Mouse (Mus musculus) neutrophil, adult 83 days (primary cell): ENCODE measurements around the gene Atp2a1. TPM values are rescaled to one million over a fixed set of nuclear protein-coding genes. Genes with fewer than 3 reads are reported as not detected.

Experiments used
- total RNA-seq, 2 experiments: library from RNA; stranded (reverse); gene quantifications; one replicate each; pipeline ENCODE4 v1.2.4; 2023

The Atp2a1 gene
- total RNA-seq, result 1 to 10 TPM; 1.3 to 1.4 TPM

GRCm38 (mm10) chr7:126463004-126463403 is at the start of gene Atp2a1:
Gene Atp2a1 (minus strand): TSS chr7:126463108.

GRCm38 (mm10) chr7:126503273-126503878 is 40.5 kb upstream of the Atp2a1 start, which contains the start of gene Atxn2l:
Gene Atxn2l (minus strand): TSS chr7:126503437.

GRCm38 (mm10) chr7:126487052-126487483 is 24.2 kb upstream of the Atp2a1 start, which contains the start of gene Tufm:
Gene Tufm (plus strand): TSS chr7:126487361.

GRCm38 (mm10) chr7:126474993-126475581 is 12.2 kb upstream of the Atp2a1 start, which contains the start of gene Sh2b1:
Gene Sh2b1 (minus strand): TSS chr7:126475424.

GRCm38 (mm10) chr7:126428631-126429502 is 34.0 kb downstream of the Atp2a1 start, which contains the start of gene Rabep2:
Gene Rabep2 (plus strand): TSS chr7:126428759.

GRCm38 (mm10) chr7:126414725-126415124 is 48.2 kb downstream of the Atp2a1 start, which contains the start of gene Cd19:
Gene Cd19 (minus strand): TSS chr7:126414889.

GRCm38 (mm10) chr7:126396298-126397119 is 66.4 kb downstream of the Atp2a1 start, which contains the start of gene Nfatc2ip:
Gene Nfatc2ip (minus strand): TSS chr7:126396737.

Other genes with a start within 250 kb of the Atp2a1 start
- gene Sbk1, start 190.5 kb downstream of the Atp2a1 start, total RNA-seq, result 1 to 10 TPM; 5.5 to 9.2 TPM
- 1 to 10 TPM; 1.8 to 2.1 TPM for gene Lat, start 93.5 kb downstream of the Atp2a1 start, total RNA-seq
- 10 to 100 TPM; 26.2 to 32.1 TPM for gene Spns1, start 85.7 kb downstream of the Atp2a1 start, total RNA-seq
- gene Nfatc2ip, start 66.4 kb downstream of the Atp2a1 start, total RNA-seq, result 10 to 100 TPM; 12.3 to 17.8 TPM
- gene Cd19, start 48.2 kb downstream of the Atp2a1 start, total RNA-seq, result 1 to 10 TPM; 2.3 to 2.8 TPM
- gene Rabep2, start 34.3 kb downstream of the Atp2a1 start, total RNA-seq, result 10 to 100 TPM; 15.2 to 15.5 TPM
- 10 to 100 TPM; 43.2 to 49.3 TPM for gene Sh2b1, start 12.3 kb upstream of the Atp2a1 start, total RNA-seq
- gene Tufm, start 24.3 kb upstream of the Atp2a1 start, total RNA-seq, result 10 to 100 TPM; 30.1 to 31.2 TPM
- gene Atxn2l, start 40.3 kb upstream of the Atp2a1 start, total RNA-seq, result 100 to 1,000 TPM; 131 to 140 TPM
- 100 to 1,000 TPM in 1 of 2 experiments, 10 to 100 TPM in 1; 98.6 to 102 TPM for gene Eif3c, start 103.3 kb upstream of the Atp2a1 start, total RNA-seq
- gene Apobr, start 121.8 kb upstream of the Atp2a1 start, total RNA-seq, result 100 to 1,000 TPM; 158 to 171 TPM
- gene Cln3, start 122.7 kb upstream of the Atp2a1 start, total RNA-seq, result 100 to 1,000 TPM; 266 to 298 TPM
- gene Il27, start 131.8 kb upstream of the Atp2a1 start, total RNA-seq, result 1 to 10 TPM; 4.0 to 5.3 TPM
- 10 to 100 TPM; 14.0 to 14.9 TPM for gene Nupr1, start 167.8 kb upstream of the Atp2a1 start, total RNA-seq
- gene Sgf29, start 186.2 kb upstream of the Atp2a1 start, total RNA-seq, result 10 to 100 TPM; 19.9 to 25.7 TPM
- gene Sult1a1, start 213.3 kb upstream of the Atp2a1 start, total RNA-seq, result under 1 TPM; 0.60 to 0.61 TPM
- gene Bola2, start 232.3 kb upstream of the Atp2a1 start, total RNA-seq, result 10 to 100 TPM; 58.9 to 61.6 TPM
- 10 to 100 TPM in 1 of 2 experiments, 1 to 10 TPM in 1; 9.9 to 11.5 TPM for gene Slx1b, start 232.7 kb upstream of the Atp2a1 start, total RNA-seq
- 1,000 to 10,000 TPM; 1,654 to 1,761 TPM for gene Coro1a, start 244.7 kb upstream of the Atp2a1 start, total RNA-seq